Mouse (Mus musculus): Measurements from ENCODE around the gene Tex264. TPM values are rescaled to one million over a fixed set of nuclear protein-coding genes. Genes with fewer than 3 reads are reported as not detected.

Tex264 gene
- polyA plus RNA-seq, 1 experiment, result 12.5 TPM

DNA sequence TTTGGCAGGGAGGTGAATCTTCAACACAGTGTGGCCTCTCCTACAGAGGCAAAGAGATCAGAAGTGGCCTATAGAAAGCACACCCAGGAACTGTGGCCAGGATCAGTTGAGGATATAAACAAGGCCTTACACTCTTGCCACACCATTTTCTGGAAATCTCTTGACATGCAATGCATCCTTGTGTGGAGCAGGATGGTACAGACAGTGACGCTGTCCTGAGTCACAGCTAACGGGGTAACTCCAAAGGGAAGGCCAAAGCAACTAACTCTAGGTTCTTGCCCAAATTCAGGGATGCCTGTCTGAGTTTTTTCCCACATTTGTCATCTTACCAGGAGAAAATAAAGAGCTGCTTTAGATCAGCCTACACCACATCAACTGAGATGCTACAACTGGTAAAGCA is 26.7 kb upstream of the Tex264 start:
- Histone ChIP-seq H3K27ac (ENCODE audit: control insufficient read depth, insufficient read depth, low read depth, low read length, poor library complexity) (no peak overlapping the region), H3K4me1 (ENCODE audit: control insufficient read depth, insufficient read depth, low read length) (no peaks in the 10 kb centered on the region), H3K4me3 (replicated peaks; ENCODE audit: control insufficient read depth, low read depth, low read length) (no peak overlapping the region)
- 86% methylated on average over 2 of the region's 2 CpGs for WGBS
- TF ChIP-seq CTCF (IDR thresholded peaks at IDR 0.05; ENCODE audit: control insufficient read depth, insufficient read depth, low read length) (no peak), POLR2A (IDR thresholded peaks at IDR 0.05; ENCODE audit: borderline replicate concordance, control insufficient read depth, low read depth, low read length) (no peak)

DNA sequence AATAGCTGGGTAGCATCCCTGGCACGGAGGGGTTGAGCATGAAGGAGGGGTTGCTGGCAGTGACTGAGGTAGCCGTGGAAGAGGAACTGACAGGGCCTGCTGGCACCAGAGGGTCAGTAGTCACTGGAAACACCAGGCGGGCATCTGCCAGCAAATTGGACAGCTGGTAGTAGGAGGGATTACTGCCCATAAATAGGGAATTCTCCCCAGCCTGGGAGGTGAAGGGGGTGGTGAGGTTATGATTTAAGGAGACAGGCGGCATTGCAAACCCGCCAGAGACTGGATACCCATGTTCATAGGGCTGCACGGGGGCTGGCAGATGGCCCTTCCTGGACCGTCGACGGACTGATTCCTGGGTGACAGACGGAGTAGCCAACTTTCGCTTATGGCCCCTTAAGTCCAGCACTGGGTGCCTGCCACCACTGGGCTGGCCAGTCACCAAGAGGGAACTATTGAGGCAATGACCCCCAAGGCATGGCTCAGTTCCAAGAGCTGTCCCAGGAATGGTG is 7.3 kb upstream of the Tex264 start:
- TF ChIP-seq POLR2A (IDR thresholded peaks at IDR 0.05; ENCODE audit: borderline replicate concordance, control insufficient read depth, low read depth, low read length) (no peak), CTCF (IDR thresholded peaks at IDR 0.05; ENCODE audit: control insufficient read depth, insufficient read depth, low read length) (no peak)
- Histone ChIP-seq H3K27ac (ENCODE audit: control insufficient read depth, insufficient read depth, low read depth, low read length, poor library complexity) (no peak overlapping the region; the same call in 1 of the 2 replicates), H3K4me3 (replicated peaks; ENCODE audit: control insufficient read depth, low read depth, low read length) (no peak overlapping the region), H3K4me1 (ENCODE audit: control insufficient read depth, insufficient read depth, low read length) (no peaks in the 10 kb centered on the region)
- WGBS, result 92% methylated on average over 11 of the region's 11 CpGs

DNA sequence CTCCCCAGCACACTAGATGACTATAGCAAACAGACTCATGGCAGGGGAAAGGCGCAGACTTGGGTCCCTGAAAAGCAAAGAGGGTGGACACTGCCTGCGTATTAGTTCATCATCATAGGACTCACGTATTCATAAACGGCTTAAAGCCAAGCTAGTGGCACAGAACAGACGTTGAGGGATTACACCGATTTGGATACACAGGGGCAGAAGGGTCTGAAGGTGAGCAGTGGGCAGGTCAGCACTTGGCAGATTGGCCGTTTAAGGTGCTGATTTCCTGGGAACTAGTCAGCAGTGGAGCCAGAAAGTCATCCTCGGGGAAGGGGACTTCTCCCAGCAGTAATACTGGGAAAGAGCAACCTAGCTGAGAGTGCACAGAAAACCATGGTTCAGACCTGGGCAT is 3.1 kb upstream of the Tex264 start:
- H3K4me3 ChIP-seq (replicated peaks; ENCODE audit: control insufficient read depth, low read depth, low read length), result no peak overlapping the region
- TF ChIP-seq POLR2A (IDR thresholded peaks at IDR 0.05; ENCODE audit: borderline replicate concordance, control insufficient read depth, low read depth, low read length) (no peak), CTCF (IDR thresholded peaks at IDR 0.05; ENCODE audit: control insufficient read depth, insufficient read depth, low read length) (no peak)
- H3K27ac ChIP-seq (ENCODE audit: control insufficient read depth, insufficient read depth, low read depth, low read length, poor library complexity), result no peak overlapping the region
- H3K4me1 ChIP-seq (ENCODE audit: control insufficient read depth, insufficient read depth, low read length), result no peaks in the 10 kb centered on the region; the same call in 1 of the 2 replicates
- WGBS, result 87% methylated on average over 8 of the region's 8 CpGs

DNA sequence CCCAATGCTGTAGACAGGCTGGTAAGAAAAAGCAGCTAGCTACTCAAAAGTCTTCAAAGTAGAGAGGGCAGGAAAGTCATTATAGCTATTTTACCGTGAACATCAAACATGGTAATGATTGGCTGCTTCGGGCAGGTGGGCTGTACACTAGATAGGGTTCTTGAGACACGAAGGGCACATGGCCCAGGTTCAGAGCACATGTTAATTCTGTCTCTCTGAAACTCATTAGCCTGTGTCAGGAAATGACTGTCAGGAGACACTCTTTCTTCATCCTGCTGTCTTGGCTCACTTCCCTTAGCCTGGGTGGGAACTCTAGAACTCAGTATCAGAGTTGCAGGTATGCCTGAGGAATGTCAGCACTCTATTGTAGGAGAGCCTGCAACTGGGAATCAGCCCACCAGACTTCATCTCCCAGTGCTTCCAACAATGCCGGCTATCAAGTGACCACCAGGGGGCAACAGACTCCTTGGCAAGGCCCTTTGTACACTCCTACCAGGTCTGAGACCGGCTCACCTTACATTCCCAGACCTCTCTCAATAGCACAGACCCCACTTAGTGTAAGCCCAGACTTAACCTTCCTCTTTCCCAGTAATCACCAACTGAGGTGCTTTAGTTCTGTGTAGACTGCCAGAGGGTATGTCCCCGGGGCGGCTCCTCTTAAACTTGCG is 1.4 kb upstream of the Tex264 start:
- WGBS, result 25% methylated on average over 8 of the region's 8 CpGs
- Histone ChIP-seq H3K4me1 (ENCODE audit: control insufficient read depth, insufficient read depth, low read length) (no peaks in the 10 kb centered on the region; the same call in 1 of the 2 replicates), H3K27ac (ENCODE audit: control insufficient read depth, insufficient read depth, low read depth, low read length, poor library complexity) (no peak overlapping the region), H3K4me3 (replicated peaks; ENCODE audit: control insufficient read depth, low read depth, low read length) (no peak overlapping the region)
- TF ChIP-seq CTCF (IDR thresholded peaks at IDR 0.05; ENCODE audit: control insufficient read depth, insufficient read depth, low read length) (peak; percentile 83), POLR2A (IDR thresholded peaks at IDR 0.05; ENCODE audit: borderline replicate concordance, control insufficient read depth, low read depth, low read length) (no peak)

DNA sequence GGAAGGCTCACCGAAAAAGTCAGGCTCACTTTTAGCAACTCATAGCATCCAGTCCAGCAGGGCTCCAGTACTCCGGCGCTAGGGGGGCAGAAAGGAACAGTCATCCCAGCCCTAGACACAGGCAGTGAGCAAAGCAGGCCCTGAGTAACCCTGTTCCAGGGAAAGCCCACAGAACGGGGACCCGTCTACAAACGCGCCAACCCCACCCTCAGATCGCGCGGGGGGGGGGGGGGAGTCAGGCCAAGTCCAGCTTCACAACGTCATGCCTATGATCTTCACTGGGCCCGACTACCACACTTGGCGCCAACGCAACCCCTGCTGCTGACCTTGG is 844 bp downstream of the Tex264 start:
- peak overlapping the region; percentile 55; the same call in 1 of the 2 replicates for H3K27ac ChIP-seq (ENCODE audit: control insufficient read depth, insufficient read depth, low read depth, low read length, poor library complexity)
- H3K4me3 ChIP-seq (replicated peaks; ENCODE audit: control insufficient read depth, low read depth, low read length), result peak overlapping the region; percentile 95
- TF ChIP-seq POLR2A (IDR thresholded peaks at IDR 0.05; ENCODE audit: borderline replicate concordance, control insufficient read depth, low read depth, low read length) (no peak), CTCF (IDR thresholded peaks at IDR 0.05; ENCODE audit: control insufficient read depth, insufficient read depth, low read length) (no peak)
- no peaks in the 10 kb centered on the region; the same call in 1 of the 2 replicates for H3K4me1 ChIP-seq (ENCODE audit: control insufficient read depth, insufficient read depth, low read length)
- WGBS, result under 1% methylated on average over 14 of the region's 14 CpGs

DNA sequence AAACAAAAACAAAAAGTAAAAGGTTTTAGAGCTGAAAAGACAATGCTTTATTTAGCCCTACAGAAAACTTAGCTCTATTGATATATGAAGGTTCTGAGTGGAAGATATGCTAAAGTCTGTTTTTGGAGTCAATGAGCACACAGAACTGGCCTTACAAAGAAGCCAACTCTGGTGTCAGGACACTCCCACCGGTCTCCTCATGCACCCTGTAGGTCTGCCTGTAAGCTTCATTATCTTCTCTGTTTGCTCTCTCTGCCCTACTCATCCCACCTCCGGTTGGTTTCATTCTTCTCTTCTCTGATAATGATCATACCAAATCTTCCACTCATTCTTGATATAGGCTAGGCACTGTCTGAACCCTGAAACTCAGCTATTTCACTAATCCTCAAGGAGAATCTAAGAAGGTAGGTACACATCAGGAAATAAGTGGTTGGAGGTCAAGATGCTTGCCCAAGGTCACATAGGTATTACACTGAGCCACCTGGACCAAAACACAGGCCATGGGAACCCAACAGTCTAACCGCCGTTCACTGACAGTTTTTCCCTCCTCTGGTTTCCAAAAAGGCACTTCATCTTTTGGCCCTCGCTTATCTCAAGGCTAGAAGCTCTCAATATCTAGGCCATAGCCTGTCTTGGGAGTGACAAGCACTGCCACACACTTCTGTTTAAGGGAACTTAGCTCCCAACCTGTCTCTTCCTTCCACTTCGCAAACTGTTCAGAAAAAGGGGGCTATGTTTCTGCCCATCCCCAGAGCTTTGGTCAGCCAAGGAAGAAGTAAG is 1.4 kb downstream of the Tex264 start:
- no peak for TF ChIP-seq POLR2A (IDR thresholded peaks at IDR 0.05; ENCODE audit: borderline replicate concordance, control insufficient read depth, low read depth, low read length)
- no peak for TF ChIP-seq CTCF (IDR thresholded peaks at IDR 0.05; ENCODE audit: control insufficient read depth, insufficient read depth, low read length)
- WGBS, result 54% methylated on average over 6 of the region's 6 CpGs
- H3K27ac ChIP-seq (ENCODE audit: control insufficient read depth, insufficient read depth, low read depth, low read length, poor library complexity), result no peak overlapping the region

DNA sequence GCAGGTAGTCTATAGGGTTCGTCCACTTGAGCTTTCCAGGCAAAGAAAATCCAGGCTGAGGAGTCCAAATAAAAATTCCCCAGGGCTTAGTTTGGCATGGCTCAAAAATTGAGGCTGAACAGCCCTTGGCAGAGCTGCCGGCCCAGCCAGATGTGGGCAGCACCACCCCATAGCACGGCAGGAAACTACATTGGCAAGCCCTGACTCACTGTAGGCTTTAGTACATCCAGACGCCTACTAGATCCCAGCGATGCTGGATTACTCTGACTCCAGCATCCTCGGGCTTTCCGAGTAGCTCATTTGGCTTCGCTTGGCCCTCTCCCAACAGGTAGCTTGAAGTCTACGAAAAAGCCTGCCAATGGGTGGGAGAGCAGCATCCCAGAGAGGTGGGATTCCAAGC is 4.7 kb downstream of the Tex264 start:
- TF ChIP-seq POLR2A (IDR thresholded peaks at IDR 0.05; ENCODE audit: borderline replicate concordance, control insufficient read depth, low read depth, low read length), result no peak
- TF ChIP-seq CTCF (IDR thresholded peaks at IDR 0.05; ENCODE audit: control insufficient read depth, insufficient read depth, low read length), result no peak
- H3K27ac ChIP-seq (ENCODE audit: control insufficient read depth, insufficient read depth, low read depth, low read length, poor library complexity), result no peak overlapping the region
- no peak overlapping the region for H3K4me3 ChIP-seq (replicated peaks; ENCODE audit: control insufficient read depth, low read depth, low read length)
- H3K4me1 ChIP-seq (ENCODE audit: control insufficient read depth, insufficient read depth, low read length), result no peaks in the 10 kb centered on the region; the same call in 1 of the 2 replicates
- 84% methylated on average over 9 of the region's 9 CpGs for WGBS

More for the DNA sequence above, 1.4 kb downstream of the Tex264 start:
- Histone ChIP-seq H3K4me3 (replicated peaks; ENCODE audit: control insufficient read depth, low read depth, low read length) (peak overlapping the region; percentile 95), H3K4me1 (ENCODE audit: control insufficient read depth, insufficient read depth, low read length) (no peaks in the 10 kb centered on the region; the same call in 1 of the 2 replicates)

DNA sequence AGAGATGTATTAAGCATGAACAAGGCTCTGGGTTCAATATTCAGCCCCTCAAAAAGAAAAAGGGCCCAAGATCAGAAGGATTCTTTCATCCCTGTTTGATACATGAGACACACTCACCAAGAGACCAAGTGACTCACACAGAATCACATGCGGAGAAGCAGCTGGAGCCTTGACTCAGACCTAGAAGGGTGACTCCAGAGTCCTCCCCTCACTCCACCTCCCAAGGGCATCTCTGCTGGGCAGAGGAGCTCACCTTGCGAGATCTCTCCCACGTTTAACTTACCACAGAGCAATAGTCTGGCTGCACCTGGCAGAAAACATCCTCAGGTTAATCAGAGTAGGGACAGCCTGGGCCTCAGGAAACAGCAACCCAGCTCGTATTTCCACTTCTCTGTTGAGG is 7.5 kb downstream of the Tex264 start:
- H3K4me3 ChIP-seq (replicated peaks; ENCODE audit: control insufficient read depth, low read depth, low read length), result no peak overlapping the region
- no peak for TF ChIP-seq POLR2A (IDR thresholded peaks at IDR 0.05; ENCODE audit: borderline replicate concordance, control insufficient read depth, low read depth, low read length)
- no peak for TF ChIP-seq CTCF (IDR thresholded peaks at IDR 0.05; ENCODE audit: control insufficient read depth, insufficient read depth, low read length)
- no peaks in the 10 kb centered on the region for H3K4me1 ChIP-seq (ENCODE audit: control insufficient read depth, insufficient read depth, low read length)
- 79% methylated on average over 4 of the region's 4 CpGs for WGBS
- no peak overlapping the region for H3K27ac ChIP-seq (ENCODE audit: control insufficient read depth, insufficient read depth, low read depth, low read length, poor library complexity)

Data from bone marrow, adult 2 months (tissue).